Mouse (Mus musculus): ENCODE results near the gene Trp53tg5.

GRCm38 (mm10) chr2:164432541-164433191, 40.9 kb downstream of the Trp53tg5 start:
- TF ChIP-seq MXI1 (IDR thresholded peaks at IDR 0.05; ENCODE audit: low read depth, low read length), result no peak
- TF ChIP-seq EP300 (IDR thresholded peaks at IDR 0.05; ENCODE audit: low read length), result no peak
- no peak for TF ChIP-seq RCOR1 (conservative IDR thresholded peaks at IDR 0.05; ENCODE audit: low read depth, low read length)
- TF ChIP-seq CTCF (conservative IDR thresholded peaks at IDR 0.05 in 1 of 2, IDR thresholded peaks at IDR 0.05 in 1 of 2; ENCODE audit: low read depth in 2 of 2, low read length in 2 of 2), result no peak
- TF ChIP-seq ZKSCAN1 (IDR thresholded peaks at IDR 0.05; ENCODE audit: borderline replicate concordance, low read depth, low read length), result no peak
- TF ChIP-seq JUND (conservative IDR thresholded peaks at IDR 0.05; ENCODE audit: low read depth, low read length), result no peak
- no peak for TF ChIP-seq ELF1 (IDR thresholded peaks at IDR 0.05; ENCODE audit: low read depth, low read length)
- no peak for TF ChIP-seq POLR2A (IDR thresholded peaks at IDR 0.05; ENCODE audit: low read depth, low read length)
- no peak for TF ChIP-seq NRF1 (IDR thresholded peaks at IDR 0.05; ENCODE audit: low read depth, low read length)
- TF ChIP-seq MYC (IDR thresholded peaks at IDR 0.05; ENCODE audit: low read depth, low read length), result no peak
- TF ChIP-seq E2F4 (IDR thresholded peaks at IDR 0.05; ENCODE audit: insufficient replicate concordance, low read depth, low read length), result no peak
- TF ChIP-seq SIN3A (IDR thresholded peaks at IDR 0.05; ENCODE audit: low read length), result no peak
- no peak for TF ChIP-seq ETS1 (conservative IDR thresholded peaks at IDR 0.05; ENCODE audit: low read depth, low read length)

Data from CH12.LX (cell line).